Mouse (Mus musculus): ENCODE measurements at regions not wholly inside any gene's neighbourhood (a gene's known extent, or its start where the extent isn't known, plus 50 kb on each side); places are given as distances from the start of the nearest gene placed in this dataset.

- no peak overlapping the region for H3K9ac ChIP-seq
- no peaks in the 10 kb centered on the region for H3K9me3 ChIP-seq
- H3K4me1 ChIP-seq, result peaks cover 44% of the 10 kb centered on the region
- H3K4me2 ChIP-seq, result no peak overlapping the region
- H3K36me3 ChIP-seq, result no peaks in the 10 kb centered on the region
- WGBS, result 71% methylated on average over 7 of the region's 7 CpGs
- no peak for ATAC-seq (ENCODE audit: insufficient number of reproducible peaks, insufficient read depth, low FRiP score, low TSS enrichment, low read depth)
- H3K4me3 ChIP-seq, result no peak overlapping the region
- H3K27ac ChIP-seq, result no peak overlapping the region
- no peaks in the 10 kb centered on the region for H3K27me3 ChIP-seq
Measured at GRCm38 (mm10) chr1:92749475-92749874, 82.0 kb upstream of the Gpc1 start.

- H3K9ac ChIP-seq, result no peak overlapping the region
- peaks cover 18% of the 10 kb centered on the region for H3K4me1 ChIP-seq
- H3K9me3 ChIP-seq, result no peaks in the 10 kb centered on the region
- no peak overlapping the region for H3K4me3 ChIP-seq
- H3K27ac ChIP-seq, result no peak overlapping the region
- 76% methylated on average over 5 of the region's 5 CpGs for WGBS
- no peaks in the 10 kb centered on the region for H3K36me3 ChIP-seq
- no peak overlapping the region for H3K4me2 ChIP-seq
- ATAC-seq (ENCODE audit: insufficient number of reproducible peaks, insufficient read depth, low FRiP score, low TSS enrichment, low read depth), result no peak
- H3K27me3 ChIP-seq, result no peaks in the 10 kb centered on the region
Measured at GRCm38 (mm10) chr1:92745284-92745683, 86.2 kb upstream of the Gpc1 start.

- H3K9ac ChIP-seq, result no peak overlapping the region
- 54% methylated on average over 9 of the region's 9 CpGs for WGBS
Measured at GRCm38 (mm10) chr1:92744528-92745241, 86.8 kb upstream of the Gpc1 start.

GRCm38 (mm10) chr1:92742881-92743621 lies 88.4 kb upstream of the Gpc1 start:
- 59% methylated on average over 4 of the region's 4 CpGs for WGBS
- H3K36me3 ChIP-seq, result no peaks in the 10 kb centered on the region
- H3K9me3 ChIP-seq, result no peaks in the 10 kb centered on the region
- H3K9ac ChIP-seq, result no peak overlapping the region
- H3K4me3 ChIP-seq, result no peak overlapping the region
- H3K4me1 ChIP-seq, result peaks cover 18% of the 10 kb centered on the region
- no peak overlapping the region for H3K4me2 ChIP-seq
- H3K27me3 ChIP-seq, result 0 out of 2 replicates have a peak, but pooled peaks cover 3% of the 10 kb centered on the region
- no peak overlapping the region for H3K27ac ChIP-seq
- ATAC-seq (ENCODE audit: insufficient number of reproducible peaks, insufficient read depth, low FRiP score, low TSS enrichment, low read depth), result no peak

More at GRCm38 (mm10) chr1:92744528-92745241, 86.8 kb upstream of the Gpc1 start:
- H3K27ac ChIP-seq, result no peak overlapping the region
- ATAC-seq (ENCODE audit: insufficient number of reproducible peaks, insufficient read depth, low FRiP score, low TSS enrichment, low read depth), result no peak
- no peak overlapping the region for H3K4me3 ChIP-seq
- H3K4me2 ChIP-seq, result no peak overlapping the region
- H3K4me1 ChIP-seq, result peaks cover 18% of the 10 kb centered on the region
- H3K27me3 ChIP-seq, result no peaks in the 10 kb centered on the region
- H3K36me3 ChIP-seq, result no peaks in the 10 kb centered on the region
- no peaks in the 10 kb centered on the region for H3K9me3 ChIP-seq

GRCm38 (mm10) chr1:92742300-92742699 lies 89.1 kb upstream of the Gpc1 start:
- no peaks in the 10 kb centered on the region for H3K36me3 ChIP-seq
- no peaks in the 10 kb centered on the region for H3K9me3 ChIP-seq
- H3K27me3 ChIP-seq, result 0 out of 2 replicates have a peak, but pooled peaks cover 3% of the 10 kb centered on the region
- no peak overlapping the region for H3K4me3 ChIP-seq
- H3K9ac ChIP-seq, result no peak overlapping the region
- peaks cover 22% of the 10 kb centered on the region for H3K4me1 ChIP-seq
- H3K4me2 ChIP-seq, result no peak overlapping the region
- H3K27ac ChIP-seq, result no peak overlapping the region
- WGBS, result 76% methylated on average over 6 of the region's 6 CpGs
- ATAC-seq (ENCODE audit: insufficient number of reproducible peaks, insufficient read depth, low FRiP score, low TSS enrichment, low read depth), result no peak

GRCm38 (mm10) chr1:92741047-92741446 lies 90.4 kb upstream of the Gpc1 start:
- 82% methylated on average over 5 of the region's 5 CpGs for WGBS

GRCm38 (mm10) chr1:92737600-92738197 lies 89.1 kb upstream of the Otos start:
- H3K4me2 ChIP-seq, result no peak overlapping the region
- H3K36me3 ChIP-seq, result no peaks in the 10 kb centered on the region
- ATAC-seq (ENCODE audit: insufficient number of reproducible peaks, insufficient read depth, low FRiP score, low TSS enrichment, low read depth), result no peak
- no peaks in the 10 kb centered on the region for H3K9me3 ChIP-seq
- 0 out of 2 replicates have a peak, but pooled peaks cover 3% of the 10 kb centered on the region for H3K27me3 ChIP-seq
- H3K27ac ChIP-seq, result no peak overlapping the region
- H3K9ac ChIP-seq, result no peak overlapping the region
- 0 out of 2 replicates have a peak, but pooled peaks cover 11% of the 10 kb centered on the region for H3K4me1 ChIP-seq
- H3K4me3 ChIP-seq, result no peak overlapping the region
- 33% methylated on average over 11 of the region's 11 CpGs for WGBS

More at GRCm38 (mm10) chr1:92741047-92741446, 90.4 kb upstream of the Gpc1 start:
- Histone ChIP-seq H3K9me3 (no peaks in the 10 kb centered on the region), H3K4me3 (no peak overlapping the region), H3K4me2 (no peak overlapping the region), H3K4me1 (peaks cover 28% of the 10 kb centered on the region), H3K9ac (no peak overlapping the region), H3K36me3 (no peaks in the 10 kb centered on the region), H3K27ac (no peak overlapping the region), H3K27me3 (0 out of 2 replicates have a peak, but pooled peaks cover 3% of the 10 kb centered on the region)
- ATAC-seq (ENCODE audit: insufficient number of reproducible peaks, insufficient read depth, low FRiP score, low TSS enrichment, low read depth), result no peak

GRCm38 (mm10) chr1:92736411-92736810 lies 87.8 kb upstream of the Otos start:
- ATAC-seq (ENCODE audit: insufficient number of reproducible peaks, insufficient read depth, low FRiP score, low TSS enrichment, low read depth), result no peak
- Histone ChIP-seq H3K9ac (no peak overlapping the region), H3K4me3 (no peak overlapping the region), H3K4me2 (no peak overlapping the region), H3K36me3 (no peaks in the 10 kb centered on the region), H3K4me1 (0 out of 2 replicates have a peak, but pooled peaks cover 11% of the 10 kb centered on the region), H3K27me3 (0 out of 2 replicates have a peak, but pooled peaks cover 3% of the 10 kb centered on the region), H3K9me3 (no peaks in the 10 kb centered on the region), H3K27ac (no peak overlapping the region)
- WGBS, result 19% methylated on average over 7 of the region's 7 CpGs

GRCm38 (mm10) chr1:92733732-92734131 lies 85.1 kb upstream of the Otos start:
- no peaks in the 10 kb centered on the region for H3K36me3 ChIP-seq
- no peaks in the 10 kb centered on the region for H3K9me3 ChIP-seq
- peaks cover 22% of the 10 kb centered on the region; the same call in 1 of the 2 replicates for H3K4me1 ChIP-seq
- 78% methylated on average over 8 of the region's 8 CpGs for WGBS
- H3K27ac ChIP-seq, result no peak overlapping the region
- H3K9ac ChIP-seq, result no peak overlapping the region
- H3K4me2 ChIP-seq, result no peak overlapping the region
- 0 out of 2 replicates have a peak, but pooled peaks cover 3% of the 10 kb centered on the region for H3K27me3 ChIP-seq
- ATAC-seq (ENCODE audit: insufficient number of reproducible peaks, insufficient read depth, low FRiP score, low TSS enrichment, low read depth), result no peak
- H3K4me3 ChIP-seq, result no peak overlapping the region

GRCm38 (mm10) chr1:92731353-92732282 lies 83.0 kb upstream of the Otos start:
- Histone ChIP-seq H3K36me3 (no peaks in the 10 kb centered on the region), H3K9me3 (no peaks in the 10 kb centered on the region), H3K9ac (no peak overlapping the region), H3K4me1 (peaks cover 16% of the 10 kb centered on the region; the same call in 1 of the 2 replicates), H3K27me3 (no peaks in the 10 kb centered on the region), H3K27ac (no peak overlapping the region), H3K4me2 (no peak overlapping the region), H3K4me3 (no peak overlapping the region)
- ATAC-seq (ENCODE audit: insufficient number of reproducible peaks, insufficient read depth, low FRiP score, low TSS enrichment, low read depth), result no peak
- 80% methylated on average over 11 of the region's 11 CpGs for WGBS

GRCm38 (mm10) chr1:92730576-92730975 lies 81.9 kb upstream of the Otos start:
- peaks cover 11% of the 10 kb centered on the region; the same call in 1 of the 2 replicates for H3K4me1 ChIP-seq
- no peak overlapping the region for H3K4me2 ChIP-seq
- no peaks in the 10 kb centered on the region for H3K27me3 ChIP-seq
- H3K4me3 ChIP-seq, result no peak overlapping the region
- no peaks in the 10 kb centered on the region for H3K36me3 ChIP-seq
- no peak overlapping the region for H3K9ac ChIP-seq
- H3K27ac ChIP-seq, result no peak overlapping the region
- ATAC-seq (ENCODE audit: insufficient number of reproducible peaks, insufficient read depth, low FRiP score, low TSS enrichment, low read depth), result no peak
- WGBS, result 43% methylated on average over 6 of the region's 6 CpGs
- no peaks in the 10 kb centered on the region for H3K9me3 ChIP-seq

Measured in embryonic facial prominence, embryonic 13.5 days (tissue).